Mouse (Mus musculus): ENCODE results near the gene Nim1k. TPM values are rescaled to one million over a fixed set of nuclear protein-coding genes. Genes with fewer than 3 reads are reported as not detected.

Nim1k gene
- polyA plus RNA-seq, 1 experiment from 2014 or later: 4.5 TPM

Other genes with a start within 250 kb of the Nim1k start
- 0.23 and 0.37 TPM in 2 replicates for gene Ccl28, start 132.1 kb downstream of the Nim1k start, polyA plus RNA-seq (2015; fragmentation: Nextera tagmentation; extraction: Ambion mirVana)
- gene Hmgcs1, start 65.5 kb downstream of the Nim1k start, polyA plus RNA-seq (2015; fragmentation: Nextera tagmentation; extraction: Ambion mirVana): 506 and 523 TPM in 2 replicates
- gene Zfp131, start 35.0 kb upstream of the Nim1k start, polyA plus RNA-seq (2015; fragmentation: Nextera tagmentation; extraction: Ambion mirVana): 31.0 and 33.3 TPM in 2 replicates
- gene AF067063, start 74.3 kb upstream of the Nim1k start, polyA plus RNA-seq (2015; fragmentation: Nextera tagmentation; extraction: Ambion mirVana): not detected in 2 replicates
- not detected in 2 replicates for gene D13Ertd608e, start 80.1 kb upstream of the Nim1k start, polyA plus RNA-seq (2015; fragmentation: Nextera tagmentation; extraction: Ambion mirVana)
- gene Tcstv1, start 138.9 kb upstream of the Nim1k start, polyA plus RNA-seq (2015; fragmentation: Nextera tagmentation; extraction: Ambion mirVana): not detected in 2 replicates
- not detected in 2 replicates for gene Gm21761, start 173.4 kb upstream of the Nim1k start, polyA plus RNA-seq (2015; fragmentation: Nextera tagmentation; extraction: Ambion mirVana)
- not detected in 2 replicates for gene B020031M17Rik, start 194.9 kb upstream of the Nim1k start, polyA plus RNA-seq (2015; fragmentation: Nextera tagmentation; extraction: Ambion mirVana)

Measured in midbrain, embryonic 15.5 days (tissue).